Mouse (Mus musculus) frontal cortex, postnatal 10 days (tissue): Measurements from ENCODE around the gene Tdrd12.
"Not testable (repeated sequence)": the region's sequence is repeated elsewhere in the genome, so short reads cannot be mapped to it uniquely, and the experiment has no call there.

ENCODE experiments used
- DNase-seq, 2 experiments: peaks; one replicate each; pipeline ENCODE4 v3.0.0; 2022; ENCODE audit warnings: low spot score in 2 of 2, mixed read lengths in 1 of 2

Gene Tdrd12

DNA sequence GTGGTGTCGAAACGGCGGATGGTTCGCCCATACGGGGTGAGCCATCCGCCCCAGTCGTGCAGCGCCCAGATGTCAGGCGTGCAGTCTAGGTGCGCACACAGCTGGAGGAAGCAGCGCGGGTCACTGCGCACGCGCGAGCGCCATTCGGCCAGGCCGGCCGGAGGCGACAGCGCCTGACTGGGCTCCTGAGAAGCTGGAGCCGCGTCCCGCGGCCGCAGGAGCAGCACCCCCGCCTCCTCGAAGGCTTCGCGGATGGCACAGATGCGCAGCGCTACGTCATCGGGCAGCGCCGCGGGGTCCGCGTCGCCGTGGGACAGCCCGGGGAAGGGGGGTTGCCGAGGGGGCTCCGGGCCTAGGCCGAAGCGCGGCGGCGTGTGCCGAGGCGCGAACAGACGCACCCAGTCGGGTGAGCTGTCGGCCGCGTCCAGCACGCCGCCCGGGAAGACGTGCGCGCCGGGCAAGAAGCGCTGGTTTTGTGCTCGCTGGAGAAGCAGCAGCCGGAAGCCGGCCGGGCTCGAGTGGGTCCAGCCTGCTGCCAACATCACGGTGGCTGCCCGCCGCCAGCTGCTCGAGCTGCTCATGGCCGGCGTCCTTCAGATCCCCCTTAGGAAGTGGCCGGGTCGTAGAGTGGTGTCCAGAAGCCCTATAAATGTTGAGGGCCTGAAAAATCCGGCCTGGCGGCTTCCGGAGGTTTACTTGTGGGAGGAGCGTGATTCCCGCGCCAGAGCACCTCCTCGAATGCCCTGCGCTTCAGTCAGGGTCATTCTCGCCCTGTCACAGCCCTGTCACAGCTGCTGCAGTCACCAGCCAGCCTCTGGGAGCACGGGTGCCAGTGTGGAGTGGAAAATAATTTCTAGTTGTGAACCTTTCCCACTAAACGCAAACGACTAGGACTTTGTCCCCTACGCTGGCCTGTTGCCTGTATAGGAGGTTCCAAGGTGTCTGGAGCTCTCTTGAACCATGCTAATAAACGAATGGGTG lies 18.0 kb upstream of the Tdrd12 start:
- peak; percentile 85 to 90 for DNase-seq

DNA sequence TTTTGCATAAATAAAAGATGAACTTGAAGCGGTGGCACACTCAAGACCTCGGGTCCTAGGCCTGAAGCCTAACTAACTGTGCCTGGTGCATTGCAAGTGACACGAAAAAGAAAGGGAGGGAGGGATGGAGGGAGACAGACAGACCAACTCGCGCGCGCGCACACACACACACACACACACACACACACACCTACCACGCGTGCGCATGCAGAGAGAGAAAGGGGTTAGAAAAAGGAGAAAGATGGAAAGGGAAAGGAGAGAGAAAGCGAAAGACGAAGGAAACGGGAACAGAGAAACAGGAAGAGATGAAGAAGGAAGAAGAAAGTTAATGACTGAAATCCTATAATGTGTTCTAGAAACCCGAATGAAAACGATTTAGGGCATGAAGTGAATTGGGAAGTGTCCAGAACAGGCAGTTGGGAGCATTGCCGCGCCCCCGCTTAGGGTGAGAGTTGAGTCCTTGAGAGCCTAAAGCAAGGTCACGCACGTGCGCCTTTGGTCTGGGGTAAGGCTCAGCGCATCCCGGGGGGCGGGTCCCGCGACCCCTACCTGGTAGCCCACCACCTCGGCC lies 17.1 kb upstream of the Tdrd12 start:
- peak; percentile 25 to 29 for DNase-seq

DNA sequence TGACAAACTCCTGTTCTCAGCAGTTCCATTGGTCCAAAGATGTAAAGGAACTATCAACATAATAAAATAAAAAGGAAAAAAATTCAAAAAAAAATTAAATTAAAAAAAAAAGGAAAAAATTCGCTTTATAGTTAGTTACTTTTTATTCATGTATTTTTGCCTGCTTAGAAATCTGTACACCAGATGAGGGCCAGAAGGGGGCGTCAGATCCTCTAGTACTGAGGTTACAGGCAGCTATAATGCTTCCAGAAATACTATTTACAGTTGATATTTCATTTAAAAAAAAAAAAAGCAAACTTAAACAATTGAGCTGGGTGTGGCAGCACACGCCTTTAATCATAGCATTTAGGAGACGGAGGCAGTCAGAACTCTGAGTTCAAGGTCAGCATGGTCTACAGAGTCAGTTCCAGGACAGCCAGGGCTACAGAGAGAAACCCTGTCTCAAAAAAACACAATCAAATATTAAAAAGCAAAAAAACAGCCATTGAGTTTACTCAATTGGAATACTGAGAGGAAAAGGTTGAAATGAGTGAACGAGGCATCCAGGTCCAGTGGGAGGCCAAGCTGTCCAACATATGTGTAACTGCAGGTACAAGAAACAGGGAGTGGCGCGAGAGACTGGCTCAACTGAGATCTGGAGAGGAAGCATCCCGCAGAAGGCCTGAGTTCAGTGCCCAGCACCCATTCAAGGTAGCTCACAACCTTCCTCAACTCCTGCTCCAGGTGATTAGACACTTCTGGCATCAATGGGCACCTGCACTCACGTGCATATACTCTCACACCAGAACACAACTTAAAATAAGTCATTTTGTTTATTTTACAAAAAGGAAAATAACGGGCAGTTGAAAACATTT lies 16.4 kb upstream of the Tdrd12 start:
- DNase-seq = peak in 1 of 2 experiments; percentile 36

DNA sequence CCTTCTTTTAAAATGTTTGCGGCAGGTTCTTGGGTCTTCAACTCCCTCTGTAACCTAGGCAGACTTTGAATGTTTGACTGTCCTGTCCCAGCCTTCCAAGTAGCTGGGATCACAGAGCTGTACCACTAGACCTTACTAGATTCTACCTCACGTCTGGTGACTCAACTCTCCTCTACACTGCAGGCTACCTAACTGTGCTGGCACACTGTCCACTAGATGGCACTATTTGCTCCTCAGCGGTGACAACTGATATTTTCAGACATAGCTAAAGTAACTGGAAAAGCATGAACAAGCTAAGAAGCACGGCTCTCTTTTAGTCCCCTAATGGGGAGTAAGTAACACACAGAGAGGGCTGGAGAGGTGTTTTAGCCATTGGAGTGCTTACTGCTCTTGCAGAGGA lies 8.3 kb upstream of the Tdrd12 start:
- DNase-seq = peak; percentile 41 to 48

DNA sequence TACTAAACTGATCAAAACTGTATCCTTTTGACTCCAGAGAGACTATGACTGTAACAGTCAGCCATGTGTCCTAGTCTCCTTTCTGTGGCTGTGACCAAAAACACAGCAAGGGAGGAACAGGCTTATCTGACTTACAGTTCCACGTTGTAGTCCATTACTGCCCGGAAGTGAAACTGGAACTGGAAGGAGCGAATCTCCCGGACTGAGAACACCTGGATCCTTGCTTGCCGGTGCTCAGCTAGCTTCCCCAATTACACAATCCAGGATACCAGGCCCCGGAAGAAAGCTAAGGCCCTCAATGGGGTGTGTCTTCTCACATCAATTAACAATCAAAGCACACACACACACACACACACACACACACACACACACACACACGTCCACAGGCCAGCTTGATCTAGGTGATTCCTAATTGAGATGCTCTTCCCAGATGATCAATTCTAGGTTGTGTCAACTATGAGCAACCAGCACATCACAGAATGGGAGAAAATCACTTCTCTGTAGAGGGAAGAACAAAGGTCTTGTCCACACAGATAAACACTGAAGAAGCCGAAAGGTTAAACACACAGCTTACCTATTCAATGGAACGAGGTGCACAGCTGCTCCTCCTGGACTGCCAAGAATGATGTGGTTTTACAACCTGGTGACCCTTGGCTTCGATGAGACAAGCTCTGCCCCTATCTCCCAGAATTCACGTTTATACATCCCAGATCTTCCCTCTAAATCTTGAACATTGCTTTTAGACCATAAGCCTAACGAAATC lies 1.6 kb downstream of the Tdrd12 start:
- DNase-seq = no peak

DNA sequence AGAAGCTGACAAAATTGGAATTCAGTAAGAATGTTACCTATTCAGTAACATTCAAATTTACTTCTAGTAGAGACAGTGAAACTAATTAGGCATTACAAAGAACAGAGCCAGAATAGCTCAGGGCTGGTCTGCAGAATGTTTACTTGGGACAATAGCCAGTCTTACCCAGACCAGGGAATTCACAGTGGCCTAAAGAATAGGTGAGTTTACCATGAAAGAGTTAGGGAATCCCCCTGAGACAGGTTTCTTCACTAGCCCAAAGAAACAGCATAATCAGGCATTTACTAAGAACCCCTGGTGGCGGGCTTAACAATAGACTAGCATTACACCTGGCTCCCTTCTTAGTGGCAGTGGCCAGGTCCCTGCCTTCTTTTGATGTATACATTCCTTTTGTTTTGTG lies 7.0 kb downstream of the Tdrd12 start:
- DNase-seq = not testable (repeated sequence)

DNA sequence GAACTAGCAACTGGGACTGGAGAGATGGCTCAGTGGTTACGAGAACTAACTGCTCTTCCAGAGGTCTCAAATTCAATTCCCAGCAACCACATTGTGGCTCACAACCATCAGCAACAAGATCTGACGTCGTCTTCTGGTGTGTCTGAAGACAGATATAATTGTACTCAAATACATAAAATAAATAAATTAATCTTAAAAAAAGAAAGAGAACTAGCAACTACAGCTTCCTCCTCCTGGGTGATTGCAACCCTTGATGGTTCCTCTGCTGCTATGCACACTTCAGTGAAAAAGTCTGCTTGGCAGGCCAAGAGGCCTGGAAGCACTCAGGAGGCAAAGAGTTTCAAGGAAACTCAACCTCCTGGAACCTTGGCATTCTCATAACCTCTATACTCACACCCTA lies 7.5 kb downstream of the Tdrd12 start:
- no peak for DNase-seq

DNA sequence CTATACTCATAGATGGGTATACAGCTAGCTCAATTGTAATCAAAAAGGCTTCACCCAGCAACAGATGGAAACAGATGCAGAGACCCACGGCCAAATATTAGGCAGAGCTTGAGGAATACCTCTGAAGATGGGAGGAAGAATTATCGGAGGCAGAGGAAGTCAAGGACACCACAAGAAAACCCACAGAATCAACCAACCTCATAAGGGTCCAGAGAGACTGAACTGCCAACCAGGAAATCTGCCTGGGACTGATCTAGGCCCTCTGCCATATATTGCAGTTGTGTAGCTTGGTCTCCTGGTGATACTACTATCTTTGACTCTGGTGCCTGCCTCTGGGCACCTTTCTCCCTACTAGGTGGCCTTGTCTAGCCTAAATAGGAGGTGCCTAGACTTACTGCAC lies 10.8 kb downstream of the Tdrd12 start:
- DNase-seq = no peak

DNA sequence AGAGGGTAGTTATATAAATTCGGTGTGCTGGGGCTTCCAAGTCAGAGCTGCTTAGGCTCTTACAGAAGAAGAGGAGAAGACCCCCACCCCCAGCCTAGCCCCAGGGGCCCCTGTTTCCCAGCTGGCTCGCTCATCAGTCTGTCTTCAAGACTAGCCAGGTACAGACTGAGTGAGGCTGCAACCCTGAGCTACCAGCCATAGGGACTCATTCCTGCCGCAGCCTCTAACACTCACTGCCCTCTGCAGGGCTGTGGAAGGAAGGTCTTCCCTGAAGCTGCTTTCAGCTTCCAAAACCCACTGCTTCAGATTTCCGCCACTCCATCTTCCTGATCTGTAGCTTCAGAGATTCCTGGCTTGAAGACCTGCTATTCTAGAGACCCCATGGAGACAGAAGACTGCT lies 35.5 kb downstream of the Tdrd12 start:
- DNase-seq = peak in 1 of 2 experiments; percentile 10

DNA sequence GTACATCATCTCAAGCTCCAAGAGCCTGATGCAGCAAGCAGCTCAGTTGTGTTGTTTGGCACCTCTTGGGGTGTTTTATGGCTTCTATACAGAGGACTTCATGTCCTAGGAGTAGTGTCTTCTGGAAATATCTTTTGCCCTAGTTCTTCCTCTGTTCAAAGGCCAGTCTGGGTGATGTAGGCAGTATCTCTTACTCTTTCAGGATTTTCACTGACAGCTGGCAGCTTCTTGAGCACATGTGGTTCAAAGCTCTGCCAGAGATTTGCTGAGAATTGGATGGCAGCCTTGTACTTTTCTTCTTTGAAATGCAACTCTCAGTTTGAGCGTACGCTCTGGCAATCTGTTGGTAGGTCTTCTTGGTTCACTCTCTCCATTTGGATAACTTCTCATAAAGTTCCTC lies 40.0 kb downstream of the Tdrd12 start:
- DNase-seq = no peak

DNA sequence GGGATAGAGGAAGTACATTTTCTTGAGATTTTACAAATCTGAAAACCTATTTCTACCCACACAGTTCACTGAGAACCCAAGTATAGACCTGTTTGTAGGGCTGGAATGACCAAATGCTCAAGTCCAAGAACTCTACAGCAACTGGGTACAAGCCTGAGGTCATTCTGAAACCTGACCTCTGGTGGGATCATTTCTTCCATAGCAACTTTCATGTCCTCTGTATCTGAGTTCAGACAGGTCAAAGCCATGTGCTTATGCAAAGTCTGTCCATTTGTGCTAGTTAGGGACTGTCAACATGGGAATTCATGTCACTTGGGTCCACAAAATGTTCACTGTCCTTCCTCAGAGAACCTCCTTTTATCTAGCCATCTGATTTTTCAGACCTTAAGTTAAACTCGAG lies 46.5 kb downstream of the Tdrd12 start:
- no peak for DNase-seq

DNA sequence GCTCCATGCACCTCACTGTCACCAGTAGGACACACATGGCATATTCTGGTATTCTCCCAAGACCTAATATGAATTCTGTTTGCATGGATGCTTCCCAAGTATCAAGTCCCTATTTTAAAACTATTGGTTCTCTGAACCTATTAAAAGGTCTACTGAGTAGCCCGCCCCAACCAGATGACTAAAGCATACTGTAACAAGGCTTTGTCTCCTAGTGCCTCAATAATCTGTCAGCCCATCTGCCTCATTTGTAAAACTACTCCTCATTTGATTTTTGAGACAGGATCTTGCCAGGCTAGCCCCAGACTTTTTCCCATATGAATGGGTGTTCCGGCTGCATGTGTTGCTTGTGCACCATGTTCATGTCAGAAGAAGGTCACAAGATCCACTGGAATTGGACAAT lies 47.4 kb downstream of the Tdrd12 start:
- DNase-seq = no peak

DNA sequence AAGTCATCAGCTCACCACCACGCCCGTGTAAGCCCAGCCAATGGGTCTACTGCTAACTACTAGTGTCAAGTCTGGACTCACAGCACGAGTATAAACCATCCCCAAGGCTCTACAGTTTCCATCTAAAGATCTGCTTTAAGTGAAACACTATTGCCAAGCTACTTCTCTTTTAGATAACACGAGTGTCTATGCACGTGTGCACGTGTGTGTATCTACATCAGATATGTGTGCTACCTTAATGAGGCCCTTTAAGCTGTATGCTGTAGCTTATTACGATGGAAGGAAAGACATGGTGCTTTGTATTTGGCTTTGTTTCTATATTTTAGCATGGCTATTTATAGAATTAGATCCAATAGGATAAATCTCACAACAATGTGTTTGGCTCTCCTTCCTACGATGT lies 51.0 kb downstream of the Tdrd12 start:
- no peak for DNase-seq

DNA sequence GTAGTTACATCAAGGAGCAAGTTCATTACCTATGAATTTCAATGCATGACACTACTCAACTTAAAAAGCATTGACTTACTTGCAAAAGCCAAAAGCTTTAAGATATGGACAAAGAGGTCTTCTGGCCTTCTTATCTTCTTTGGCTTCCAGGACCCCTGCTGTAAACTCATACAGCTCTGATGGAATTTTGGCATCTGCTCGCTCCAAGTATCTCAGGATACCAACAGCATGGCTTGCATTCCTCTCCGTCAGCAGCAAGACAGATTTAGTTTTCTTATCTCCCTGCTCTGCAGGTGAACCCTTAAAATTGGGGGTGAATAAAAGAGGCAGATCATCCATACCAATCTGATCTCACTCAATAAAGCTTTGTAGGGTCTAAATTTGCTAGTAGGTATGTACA lies 52.4 kb downstream of the Tdrd12 start:
- no peak for DNase-seq

DNA sequence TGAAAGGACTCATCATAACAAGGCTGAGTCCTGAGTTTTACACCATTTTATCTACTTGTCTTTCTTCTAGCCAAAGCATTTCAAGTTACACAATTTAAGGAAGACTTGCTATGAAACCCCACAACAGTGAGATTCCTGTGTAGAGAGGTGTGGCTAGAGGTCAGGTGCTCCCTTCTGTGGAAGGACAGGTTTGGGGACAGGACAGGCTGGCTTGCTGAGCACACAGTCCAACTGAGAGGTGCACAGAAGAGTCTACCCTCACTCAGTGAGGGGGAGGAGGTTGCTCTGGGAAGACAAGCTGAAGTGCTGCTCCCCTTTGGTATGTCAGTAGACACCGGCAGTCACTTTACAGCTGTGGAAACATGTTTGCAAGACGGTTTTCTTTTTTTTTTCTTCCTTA lies 61.1 kb downstream of the Tdrd12 start:
- DNase-seq = no peak

DNA sequence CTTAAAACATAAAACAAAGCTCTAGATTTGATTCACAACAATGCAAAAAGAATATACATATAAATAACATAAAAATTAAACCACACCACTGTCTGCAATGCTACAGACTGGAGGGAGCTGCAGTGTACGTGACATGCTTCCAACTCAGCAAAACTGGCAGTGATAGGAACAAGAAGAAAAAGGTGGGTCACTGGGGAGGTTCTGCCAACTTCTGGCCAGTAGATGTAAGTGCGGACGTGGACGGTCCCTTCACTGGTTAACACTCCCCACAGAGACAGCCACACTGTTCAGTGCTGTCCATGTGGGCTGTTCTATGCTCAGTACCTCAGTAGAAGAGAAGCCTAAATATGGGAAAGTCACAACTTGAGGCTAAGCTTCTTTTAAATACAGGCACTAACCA lies 66.8 kb downstream of the Tdrd12 start:
- DNase-seq = no peak

DNA sequence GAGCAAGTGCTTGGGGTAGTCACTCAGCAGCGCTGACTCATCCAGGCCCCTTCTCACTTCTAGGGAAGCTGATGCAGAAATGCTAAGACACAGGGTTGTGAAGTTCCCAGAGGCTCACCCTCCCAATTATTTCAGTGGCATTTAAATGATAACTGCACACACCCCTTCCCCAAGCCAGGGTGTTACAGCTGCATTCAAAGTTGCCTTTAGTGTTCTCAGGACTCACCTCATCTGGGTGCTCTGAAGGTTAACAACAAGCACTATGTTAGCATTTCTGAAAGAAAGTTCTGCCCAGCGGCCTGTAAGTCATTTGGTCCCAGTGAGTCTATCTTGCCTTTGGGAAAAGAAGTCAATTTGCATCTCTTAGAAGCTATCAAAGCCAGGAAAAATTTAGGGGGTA lies 69.7 kb downstream of the Tdrd12 start:
- no peak for DNase-seq

DNA sequence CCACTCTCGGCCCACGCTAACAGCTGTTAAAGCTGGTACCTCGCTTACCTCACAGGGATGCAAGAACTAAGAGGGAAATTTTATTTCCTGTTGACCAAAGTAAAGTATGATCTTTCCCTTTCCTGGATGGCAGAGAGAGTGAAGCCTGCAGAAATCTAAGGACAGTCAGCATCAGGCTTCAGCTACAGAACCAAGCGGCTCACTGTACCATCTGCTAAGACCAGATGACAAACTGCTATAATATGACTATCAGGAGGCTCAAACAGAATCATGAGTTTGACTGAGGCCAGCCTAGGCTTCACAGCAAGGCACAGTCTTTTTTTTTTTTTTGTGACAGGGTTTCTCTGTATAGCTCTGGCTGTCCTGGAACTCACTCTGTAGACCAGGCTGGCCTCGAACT lies 72.5 kb downstream of the Tdrd12 start:
- DNase-seq = no peak

DNA sequence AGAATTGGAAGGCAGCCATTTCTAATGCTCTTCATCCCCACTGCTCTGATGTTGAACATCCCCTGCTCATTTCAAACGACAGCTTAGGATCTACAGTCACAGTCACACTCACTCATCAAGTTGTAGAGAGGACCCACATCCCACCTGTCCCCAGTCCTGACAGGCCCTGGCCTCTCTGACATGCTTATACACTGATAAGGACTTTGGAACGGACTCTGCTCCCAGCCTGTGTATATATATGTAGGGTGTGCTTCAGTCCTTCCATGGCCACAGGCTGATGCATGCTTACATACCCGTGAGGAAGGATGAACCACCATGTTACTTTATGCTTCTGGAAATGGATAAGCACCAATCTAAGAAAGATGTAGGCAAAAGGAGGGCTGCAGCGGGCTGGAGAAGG lies 76.6 kb downstream of the Tdrd12 start:
- no peak for DNase-seq

DNA sequence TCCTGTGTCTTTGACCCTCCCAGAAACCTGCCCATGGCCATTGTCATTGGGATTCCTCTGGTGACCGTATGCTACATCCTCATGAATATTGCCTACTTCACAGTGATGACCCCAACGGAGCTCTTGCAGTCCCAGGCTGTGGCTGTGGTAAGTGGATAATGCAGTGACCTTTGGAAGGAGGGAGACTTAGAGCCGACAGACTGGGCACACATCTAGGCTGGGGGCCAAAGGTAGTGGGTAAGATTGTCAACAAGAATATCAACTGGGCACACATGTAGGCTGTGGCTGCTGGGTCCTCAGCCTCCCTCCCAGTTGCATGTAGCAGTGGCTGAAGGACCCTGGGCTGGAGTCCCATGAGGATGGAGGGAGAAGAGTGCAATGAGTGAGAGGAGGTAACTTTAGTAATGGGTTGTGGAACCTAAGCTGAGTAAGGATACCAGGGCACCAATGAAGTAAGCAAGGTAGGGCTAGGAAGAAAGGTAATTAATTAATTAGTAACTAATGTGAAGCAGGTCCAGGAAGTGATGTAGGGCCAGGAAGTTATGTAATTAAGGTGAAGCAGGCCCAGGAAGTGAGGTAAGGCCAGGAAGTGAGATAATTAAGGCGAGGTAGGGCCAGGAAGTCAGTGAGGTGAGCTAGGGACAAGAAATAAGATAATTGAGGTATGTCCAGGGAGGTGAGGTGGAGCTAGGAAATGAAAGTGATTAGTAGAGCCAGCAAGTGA lies 81.3 kb downstream of the Tdrd12 start:
- DNase-seq = no peak

DNA sequence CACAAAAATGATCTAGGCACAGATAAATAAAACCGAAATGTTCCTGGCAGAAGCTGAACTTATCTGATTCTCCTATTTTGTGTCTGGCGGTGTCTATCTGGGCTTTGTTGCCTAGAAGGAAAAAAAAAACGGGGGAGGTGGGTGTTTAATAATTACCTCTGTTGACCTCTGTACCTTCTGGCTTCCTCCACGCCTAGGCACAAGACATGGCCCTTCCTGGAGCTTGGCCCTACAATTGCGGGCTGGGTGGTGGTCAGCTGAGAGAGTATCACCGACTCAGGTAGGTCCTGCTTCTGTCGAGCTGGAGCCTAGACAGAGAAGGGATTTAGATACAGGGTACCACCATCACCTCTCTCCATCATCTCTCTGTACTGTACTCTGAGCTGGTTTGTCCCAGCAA lies 88.7 kb downstream of the Tdrd12 start:
- DNase-seq = no peak
